Mouse (Mus musculus) heart, postnatal 0 days (tissue): ENCODE data around the gene Rras. TPM values are rescaled to one million over a fixed set of nuclear protein-coding genes. Genes with fewer than 3 reads are reported as not detected.

ENCODE experiments used
- ATAC-seq: fragments of 200-750 bp; cut with Nextera tagmentation; 2 replicates; pipeline ENCODE4 v1.8.0; 2017; ENCODE audit warnings: low read depth, moderate number of reproducible peaks, moderate library complexity; ENCODE audit not compliant: insufficient read depth
- DNase-seq: peaks from one replicate; pipeline ENCODE4 v3.0.0-alpha.2; 2016; ENCODE audit warnings: low spot score
- H3K27ac ChIP-seq: fragments of 300-500 bp; sonication (generic); 2 replicates; pipeline ENCODE4 v1.5.1; 2014; ENCODE audit warnings: low read depth, mild to moderate bottlenecking
- H3K27me3 ChIP-seq: fragments of 300-500 bp; sonication (generic); 2 replicates; pipeline ENCODE4 v1.6.1; 2014; ENCODE audit warnings: low read length, mixed read lengths; ENCODE audit not compliant: control insufficient read depth, insufficient read depth
- H3K36me3 ChIP-seq: fragments of 300-500 bp; sonication (generic); replicated peaks from 2 replicates; pipeline ENCODE4 v1.6.1; 2014; ENCODE audit warnings: low read length, mixed read lengths; ENCODE audit not compliant: control insufficient read depth, insufficient read depth
- H3K4me1 ChIP-seq: fragments of 300-500 bp; sonication (generic); 2 replicates; pipeline ENCODE4 v1.6.1; 2014; ENCODE audit warnings: antibody characterized with exemption; ENCODE audit not compliant: control insufficient read depth, insufficient read depth
- H3K4me2 ChIP-seq: fragments of 300-500 bp; sonication (generic); 2 replicates; pipeline ENCODE4 v1.6.1; 2014; ENCODE audit warnings: low read depth, mild to moderate bottlenecking, low read length, moderate library complexity
- H3K4me3 ChIP-seq: fragments of 300-500 bp; sonication (generic); 2 replicates; pipeline ENCODE4 v1.5.1; 2014; ENCODE audit warnings: low read depth, low read length
- H3K9ac ChIP-seq: fragments of 300-500 bp; sonication (generic); replicated peaks from 2 replicates; pipeline ENCODE4 v1.6.1; 2014; ENCODE audit warnings: low read depth, low read length, mixed read lengths
- H3K9me3 ChIP-seq: fragments of 300-500 bp; sonication (generic); replicated peaks from 2 replicates; pipeline ENCODE4 v1.6.1; 2016; ENCODE audit warnings: low read length; ENCODE audit not compliant: control insufficient read depth
- CTCF ChIP-seq: IDR thresholded peaks from 2 replicates; pipeline ENCODE4 v1.5.1; 2016; ENCODE audit warnings: antibody characterized with exemption, control low read depth, low read depth
- EP300 ChIP-seq: IDR thresholded peaks from 2 replicates; pipeline ENCODE4 v1.6.1; 2016; ENCODE audit warnings: antibody characterized with exemption, low read depth
- WGBS: fragments of 180-500 bp; shearing (Covaris S2); extraction: QIAGEN DNeasy Blood & Tissue Kit; methylation state at CpG from one replicate; pipeline ENCODE4 v1.1.7; 2014; 5-methylcytosine and 5-hydroxymethylcytosine counted together
- polyA plus RNA-seq: library from polyadenylated mRNA; unstranded; fragments of >200 nt; fragmentation: Nextera tagmentation; extraction: Ambion mirVana; gene quantifications from 2 replicates; pipeline ENCODE4 v1.2.1, GENCODE M21; 2015
- total RNA-seq: library from RNA; depleted of rRNA; stranded (reverse); fragments of >200 nt; gene quantifications from 2 replicates; pipeline ENCODE4 v1.2.3, GENCODE M21; 2014; ENCODE audit warnings: low replicate concordance

Rras gene
- total and polyA plus RNA-seq, 2 experiments from 2014 or later: 38.4 to 85.7 TPM

GRCm38 (mm10) chr7:45038411-45038810 is 20.6 kb downstream of the Rras start:
- no peak for TF ChIP-seq EP300
- TF ChIP-seq CTCF: no peak
- H3K4me2 ChIP-seq: no peak overlapping the region
- no peak overlapping the region for H3K9ac ChIP-seq
- DNase-seq (no peak), ATAC-seq (no peak)
- no peaks in the 10 kb centered on the region for H3K4me1 ChIP-seq
- no peaks in the 10 kb centered on the region for H3K9me3 ChIP-seq
- no peaks in the 10 kb centered on the region for H3K27me3 ChIP-seq
- H3K36me3 ChIP-seq: peaks cover 97% of the 10 kb centered on the region
- WGBS: 94% methylated on average over 9 of the region's 9 CpGs
- no peak overlapping the region for H3K27ac ChIP-seq
- H3K4me3 ChIP-seq: no peak overlapping the region

DNA sequence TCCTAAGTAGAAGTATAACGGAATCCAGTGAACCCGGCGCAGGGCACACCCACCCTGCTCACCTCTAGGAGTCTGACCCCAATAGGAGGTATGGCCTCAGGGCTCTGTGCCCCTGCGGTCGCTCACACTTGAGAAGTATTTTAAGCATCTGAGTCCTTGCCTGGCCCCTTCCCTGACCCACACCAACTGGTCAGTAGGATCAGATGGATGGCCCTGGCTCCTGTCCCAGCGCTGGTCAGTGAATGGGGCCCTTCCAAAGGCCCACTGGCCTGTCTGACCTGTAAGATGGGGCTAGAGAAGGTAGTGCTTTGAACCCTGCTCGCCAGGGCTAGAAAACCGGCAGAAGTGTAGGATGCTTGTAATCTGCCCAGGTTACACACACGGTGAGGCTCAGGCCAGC is 23.1 kb downstream of the Rras start:
- H3K4me2 ChIP-seq: no peak overlapping the region
- no peak for DNase-seq
- ATAC-seq: no peak

GRCm38 (mm10) chr7:45043307-45043706 is 25.5 kb downstream of the Rras start:
- Histone ChIP-seq H3K9ac (no peak overlapping the region), H3K9me3 (no peaks in the 10 kb centered on the region), H3K4me3 (no peak overlapping the region), H3K4me2 (no peak overlapping the region), H3K27ac (no peak overlapping the region), H3K27me3 (no peaks in the 10 kb centered on the region), H3K4me1 (no peaks in the 10 kb centered on the region), H3K36me3 (peaks cover 98% of the 10 kb centered on the region)
- TF ChIP-seq EP300 (no peak), CTCF (no peak)
- no peak for ATAC-seq
- no peak for DNase-seq
- 94% methylated on average over 14 of the region's 14 CpGs for WGBS

More for the DNA sequence above, 23.1 kb downstream of the Rras start:
- H3K9ac ChIP-seq: no peak overlapping the region
- no peak for TF ChIP-seq CTCF
- no peak for TF ChIP-seq EP300
- H3K27ac ChIP-seq: no peak overlapping the region
- 83% methylated on average over 9 of the region's 9 CpGs for WGBS
- H3K27me3 ChIP-seq: no peaks in the 10 kb centered on the region
- H3K9me3 ChIP-seq: no peaks in the 10 kb centered on the region
- no peak overlapping the region for H3K4me3 ChIP-seq
- H3K4me1 ChIP-seq: no peaks in the 10 kb centered on the region
- peaks cover 97% of the 10 kb centered on the region for H3K36me3 ChIP-seq

DNA sequence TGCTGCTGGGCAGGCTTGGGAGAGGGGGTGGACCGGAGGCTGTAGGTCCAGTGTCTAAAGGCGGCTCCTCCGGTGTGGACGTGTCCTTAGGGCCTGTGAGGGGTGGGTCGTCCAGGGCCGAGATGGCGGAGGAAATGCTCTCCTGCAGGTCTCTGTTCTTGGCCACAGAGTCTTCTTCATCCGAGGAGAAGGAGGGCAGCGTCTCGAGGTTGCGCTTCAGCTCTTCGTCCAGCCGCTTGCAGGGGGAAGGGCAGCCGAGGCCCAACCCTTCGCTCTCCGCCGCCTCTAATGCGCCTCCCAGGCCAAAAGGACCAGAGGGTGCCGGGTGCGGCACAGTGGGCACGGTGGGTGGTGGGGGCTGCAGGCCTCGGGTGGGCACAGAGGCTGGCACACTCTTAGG is 28.0 kb downstream of the Rras start:
- 93% methylated on average over 22 of the region's 22 CpGs for WGBS
- H3K36me3 ChIP-seq: peaks cover 99% of the 10 kb centered on the region
- TF ChIP-seq EP300 (no peak), CTCF (no peak)

DNA sequence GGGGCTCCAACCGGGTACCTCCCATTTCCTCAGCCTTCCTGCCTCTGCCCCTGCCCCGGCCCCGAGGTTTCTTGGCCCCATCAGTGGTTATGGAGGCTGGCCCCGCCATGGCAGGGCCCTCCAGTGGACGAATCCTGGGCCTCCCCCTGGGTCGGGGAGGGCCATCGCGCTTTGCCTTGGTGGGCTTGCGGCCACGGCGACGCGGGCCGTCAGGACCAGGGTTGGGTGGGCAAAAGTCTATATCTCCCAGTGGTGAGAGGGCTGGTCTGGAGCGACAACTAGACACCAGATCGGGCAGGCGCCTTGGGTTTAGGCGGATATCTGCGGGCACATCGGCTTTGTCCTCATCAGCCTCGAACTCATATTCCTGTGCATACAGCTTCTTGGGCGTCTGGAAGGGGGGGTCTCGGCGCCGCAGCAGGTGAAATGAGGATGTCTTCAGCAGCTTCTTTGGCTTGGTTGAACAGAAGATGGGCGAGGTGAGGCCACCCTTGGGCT is 29.1 kb downstream of the Rras start:
- WGBS: 93% methylated on average over 26 of the region's 26 CpGs
- DNase-seq: no peak
- no peak overlapping the region for H3K27ac ChIP-seq
- no peaks in the 10 kb centered on the region for H3K27me3 ChIP-seq
- H3K36me3 ChIP-seq: peaks cover 88% of the 10 kb centered on the region
- H3K4me3 ChIP-seq: no peak overlapping the region
- no peak for ATAC-seq
- no peaks in the 10 kb centered on the region for H3K9me3 ChIP-seq
- H3K4me1 ChIP-seq: peaks cover 10% of the 10 kb centered on the region
- no peak overlapping the region for H3K9ac ChIP-seq
- H3K4me2 ChIP-seq: no peak overlapping the region
- no peak for TF ChIP-seq EP300
- no peak for TF ChIP-seq CTCF

More for the DNA sequence above, 28.0 kb downstream of the Rras start:
- Histone ChIP-seq H3K9ac (no peak overlapping the region), H3K4me3 (no peak overlapping the region), H3K27me3 (no peaks in the 10 kb centered on the region), H3K4me1 (no peaks in the 10 kb centered on the region), H3K27ac (no peak overlapping the region), H3K9me3 (no peaks in the 10 kb centered on the region), H3K4me2 (no peak overlapping the region)
- DNase-seq (no peak), ATAC-seq (no peak)

DNA sequence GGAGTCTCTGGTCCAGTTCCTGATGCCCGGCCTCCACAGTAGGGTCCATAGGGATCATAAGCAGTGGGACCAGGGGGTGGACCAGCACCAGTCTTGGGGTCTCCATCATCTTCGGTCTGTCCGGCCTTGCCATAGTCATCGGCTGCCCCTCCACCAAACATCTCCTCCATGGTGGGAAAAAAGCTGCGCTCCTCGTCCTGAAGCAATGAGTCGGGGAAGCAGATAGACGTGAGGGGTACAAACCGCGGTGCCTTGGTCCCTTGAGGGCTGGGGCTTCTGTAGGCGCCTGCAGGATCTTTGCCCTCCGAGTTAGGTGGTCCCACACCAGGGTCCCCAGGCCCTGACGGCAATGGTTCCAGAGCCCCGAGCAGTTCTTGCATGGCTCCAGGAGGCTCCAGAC is 29.7 kb downstream of the Rras start:
- no peak for ATAC-seq

More for the DNA sequence above, 29.7 kb downstream of the Rras start:
- H3K4me2 ChIP-seq: no peak overlapping the region
- H3K4me3 ChIP-seq: no peak overlapping the region
- 98% methylated on average over 14 of the region's 14 CpGs for WGBS
- H3K4me1 ChIP-seq: peaks cover 14% of the 10 kb centered on the region
- no peaks in the 10 kb centered on the region for H3K27me3 ChIP-seq
- TF ChIP-seq CTCF (no peak), EP300 (no peak)
- DNase-seq: no peak
- H3K27ac ChIP-seq: no peak overlapping the region
- no peaks in the 10 kb centered on the region for H3K9me3 ChIP-seq
- no peak overlapping the region for H3K9ac ChIP-seq
- peaks cover 83% of the 10 kb centered on the region for H3K36me3 ChIP-seq
